Mouse (Mus musculus) forelimb bud, embryonic 11.5 days (tissue): ENCODE measurements around the gene 2900026A02Rik.
A peak's percentile ranks its signal among the peaks of the same experiment; 100 is the strongest.

Source experiments
- DNase-seq: peaks from one replicate; pipeline ENCODE4 v3.0.0-alpha.2; 2012; ENCODE audit warnings: low read depth, low spot score

2900026A02Rik gene

GRCm38 (mm10) chr5:113221147-113221865, at the start of gene 2900026A02Rik:
2900026A02Rik (minus strand) TSS chr5:113221236.
- peak; percentile 55 for DNase-seq

GRCm38 (mm10) chr5:113270043-113270442, 49.0 kb upstream of the 2900026A02Rik start:
- DNase-seq, result no peak

- no peak for DNase-seq
Observed at GRCm38 (mm10) chr5:113268246-113268645, 47.2 kb upstream of the 2900026A02Rik start.

- DNase-seq, result no peak
Observed at GRCm38 (mm10) chr5:113265637-113266036, 44.6 kb upstream of the 2900026A02Rik start.

- no peak for DNase-seq
Observed at GRCm38 (mm10) chr5:113250806-113251205, 29.8 kb upstream of the 2900026A02Rik start.

- no peak for DNase-seq
Observed at GRCm38 (mm10) chr5:113249263-113249930, 28.4 kb upstream of the 2900026A02Rik start.

- no peak for DNase-seq
Observed at GRCm38 (mm10) chr5:113230196-113230595, 9.2 kb upstream of the 2900026A02Rik start.

- DNase-seq, result peak; percentile 92
Observed at GRCm38 (mm10) chr5:113226632-113227102, 5.6 kb upstream of the 2900026A02Rik start, which contains the start of gene Tmem211. Tmem211 (plus strand) TSS chr5:113226909.

- no peak for DNase-seq
Observed at GRCm38 (mm10) chr5:113225686-113226435, 4.8 kb upstream of the 2900026A02Rik start.

- DNase-seq, result peak; percentile 44
Observed at GRCm38 (mm10) chr5:113225271-113225670, 4.2 kb upstream of the 2900026A02Rik start.

- DNase-seq, result no peak
Observed at GRCm38 (mm10) chr5:113223888-113224287, 2.9 kb upstream of the 2900026A02Rik start.

- DNase-seq, result no peak
Observed at GRCm38 (mm10) chr5:113220383-113221146, 471 bp downstream of the 2900026A02Rik start.

GRCm38 (mm10) chr5:113219876-113220275, 1.2 kb downstream of the 2900026A02Rik start:
- no peak for DNase-seq

GRCm38 (mm10) chr5:113219450-113219849, 1.6 kb downstream of the 2900026A02Rik start:
- no peak for DNase-seq

GRCm38 (mm10) chr5:113218617-113219235, 2.3 kb downstream of the 2900026A02Rik start:
- no peak for DNase-seq

GRCm38 (mm10) chr5:113217076-113217475, 4.0 kb downstream of the 2900026A02Rik start:
- no peak for DNase-seq

GRCm38 (mm10) chr5:113216328-113216960, 4.6 kb downstream of the 2900026A02Rik start:
- no peak for DNase-seq

GRCm38 (mm10) chr5:113215610-113216011, 5.4 kb downstream of the 2900026A02Rik start:
- no peak for DNase-seq

GRCm38 (mm10) chr5:113214455-113214854, 6.6 kb downstream of the 2900026A02Rik start:
- no peak for DNase-seq

GRCm38 (mm10) chr5:113214041-113214440, 7.0 kb downstream of the 2900026A02Rik start:
- no peak for DNase-seq
